Mouse (Mus musculus): ENCODE data around the gene Dennd4a. TPM values are rescaled to one million over a fixed set of nuclear protein-coding genes. Genes with fewer than 3 reads are reported as not detected.

Gene Dennd4a
- total and polyA plus RNA-seq, 3 experiments = 22.6 to 41.1 (median 37.1) TPM

- H3K27me3 ChIP-seq (replicated peaks) = no peaks in the 10 kb centered on the region
- dilution Hi-C loops (cut with MboI; ENCODE audit: extremely low pct_ligation_motif_present, extremely low pct_unique_long_range_greater_than_20kb, low sequenced_read_pairs) = no loop called here
- H3K79me2 ChIP-seq (replicated peaks; ENCODE audit: control insufficient read depth, extremely low read depth, insufficient read depth, poor library complexity, severe bottlenecking) = no peaks in the 10 kb centered on the region
- H3K9me3 ChIP-seq (replicated peaks; ENCODE audit: low read length) = peaks cover 2% of the 10 kb centered on the region
- H3K4me2 ChIP-seq (ENCODE audit: insufficient read depth, low read depth, poor library complexity, severe bottlenecking) = no peak overlapping the region
- peaks cover 0 to 16% of the 10 kb centered on the region in 2 experiments; a peak in 1 of 4 replicates for H3K4me1 ChIP-seq (ENCODE audit: control insufficient read depth in 1 of 2, insufficient read depth in 2 of 2)
- H3K4me3 ChIP-seq (replicated peaks in 1 of 3; ENCODE audit: low read depth in 2 of 3, low read length in 2 of 3, poor library complexity in 1 of 3) = no peak overlapping the region
- in situ Hi-C loops (cut with MboI; ENCODE audit: low pct_ligation_motif_present, low pct_unique_long_range_greater_than_20kb, low sequenced_read_pairs) = no loop called here
- no peak overlapping the region for H3K27ac ChIP-seq (ENCODE audit: insufficient read depth, low read depth)
- no peak for TF ChIP-seq POLR2AphosphoS2 (IDR thresholded peaks at IDR 0.05; ENCODE audit: low read depth, low read length)
- no peak for TF ChIP-seq MXI1 (IDR thresholded peaks at IDR 0.05; ENCODE audit: low read depth, low read length)
- no peak for TF ChIP-seq RAD21 (IDR thresholded peaks at IDR 0.05; ENCODE audit: low read depth, low read length)
- no peak for TF ChIP-seq ZKSCAN1 (IDR thresholded peaks at IDR 0.05; ENCODE audit: borderline replicate concordance, low read depth, low read length)
- TF ChIP-seq POLR2A (IDR thresholded peaks at IDR 0.05; ENCODE audit: low read depth, low read length) = no peak
- TF ChIP-seq BHLHE40 (IDR thresholded peaks at IDR 0.05; ENCODE audit: low read depth, low read length) = no peak
- TF ChIP-seq IRF4 (IDR thresholded peaks at IDR 0.05; ENCODE audit: low read depth, low read length) = no peak
- TF ChIP-seq KAT2A (IDR thresholded peaks at IDR 0.05; ENCODE audit: insufficient replicate concordance, low read length) = no peak
- no peak for TF ChIP-seq CHD2 (IDR thresholded peaks at IDR 0.05; ENCODE audit: low read length)
- no peak for TF ChIP-seq MAX (IDR thresholded peaks at IDR 0.05; ENCODE audit: low read length)
- TF ChIP-seq MEF2A (IDR thresholded peaks at IDR 0.05; ENCODE audit: borderline replicate concordance, low read depth, low read length) = no peak
- TF ChIP-seq TCF12 (IDR thresholded peaks at IDR 0.05; ENCODE audit: low read depth, low read length) = no peak
- no peak for TF ChIP-seq SIN3A (IDR thresholded peaks at IDR 0.05; ENCODE audit: low read length)
- no peak for TF ChIP-seq SMC3 (IDR thresholded peaks at IDR 0.05; ENCODE audit: low read depth, low read length)
- no peak for DNase-seq (ENCODE audit: extremely low read depth)
- H3K9ac ChIP-seq (ENCODE audit: insufficient read depth, low read depth) = no peak overlapping the region
- peaks cover 68 to 85% of the 10 kb centered on the region in 2 experiments for H3K36me3 ChIP-seq (replicated peaks in 1 of 2; ENCODE audit: control insufficient read depth in 1 of 2, insufficient read depth in 1 of 2, low read length in 1 of 2)
Observed at GRCm38 (mm10) chr9:64913406-64913805, 102.3 kb downstream of the Dennd4a start.

DNA sequence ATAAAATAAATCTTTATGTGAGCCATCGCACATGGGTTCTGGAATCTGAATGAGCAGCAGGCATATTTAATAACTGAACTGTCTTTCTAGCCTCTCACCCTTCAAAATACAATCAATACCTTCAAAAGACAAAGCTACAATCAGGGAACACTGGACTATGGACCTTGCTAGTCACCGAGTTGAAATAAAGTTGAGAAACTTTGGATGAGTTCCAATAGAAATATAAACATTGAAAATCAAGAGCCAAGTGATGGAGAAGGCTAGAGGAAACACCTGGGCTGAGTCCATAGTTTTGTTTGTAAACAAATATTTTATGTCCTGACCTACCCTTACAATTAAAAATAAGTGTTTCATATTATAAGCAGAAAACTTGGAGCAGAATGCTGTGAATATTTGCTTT, 102.8 kb downstream of the Dennd4a start:
- Histone ChIP-seq H3K4me3 (replicated peaks in 1 of 3; ENCODE audit: low read depth in 2 of 3, low read length in 2 of 3, poor library complexity in 1 of 3) (no peak overlapping the region), H3K36me3 (replicated peaks in 1 of 2; ENCODE audit: control insufficient read depth in 1 of 2, insufficient read depth in 1 of 2, low read length in 1 of 2) (peaks cover 68 to 87% of the 10 kb centered on the region in 2 experiments), H3K4me1 (ENCODE audit: control insufficient read depth in 1 of 2, insufficient read depth in 2 of 2) (peaks cover 0 to 16% of the 10 kb centered on the region in 2 experiments; a peak in 1 of 4 replicates), H3K27me3 (replicated peaks) (no peaks in the 10 kb centered on the region), H3K4me2 (ENCODE audit: insufficient read depth, low read depth, poor library complexity, severe bottlenecking) (no peak overlapping the region), H3K9ac (ENCODE audit: insufficient read depth, low read depth) (no peak overlapping the region), H3K79me2 (replicated peaks; ENCODE audit: control insufficient read depth, extremely low read depth, insufficient read depth, poor library complexity, severe bottlenecking) (no peaks in the 10 kb centered on the region), H3K9me3 (replicated peaks; ENCODE audit: low read length) (peaks cover 2% of the 10 kb centered on the region), H3K27ac (ENCODE audit: insufficient read depth, low read depth) (no peak overlapping the region)
- dilution Hi-C loops (cut with MboI; ENCODE audit: extremely low pct_ligation_motif_present, extremely low pct_unique_long_range_greater_than_20kb, low sequenced_read_pairs) (no loop called here), in situ Hi-C loops (cut with MboI; ENCODE audit: low pct_ligation_motif_present, low pct_unique_long_range_greater_than_20kb, low sequenced_read_pairs) (no loop called here)
- no peak for DNase-seq (ENCODE audit: extremely low read depth)
- TF ChIP-seq PAX5 (IDR thresholded peaks at IDR 0.05; ENCODE audit: low read length) = no peak
- no peak for TF ChIP-seq SMC3 (IDR thresholded peaks at IDR 0.05; ENCODE audit: low read depth, low read length)
- no peak for TF ChIP-seq CHD1 (IDR thresholded peaks at IDR 0.05; ENCODE audit: low read depth, low read length)
- no peak for TF ChIP-seq POLR2AphosphoS2 (IDR thresholded peaks at IDR 0.05; ENCODE audit: low read depth, low read length)
- TF ChIP-seq MAZ (IDR thresholded peaks at IDR 0.05; ENCODE audit: low read depth, low read length) = no peak
- no peak for TF ChIP-seq NELFE (IDR thresholded peaks at IDR 0.05; ENCODE audit: low read depth, low read length)
- TF ChIP-seq JUN (IDR thresholded peaks at IDR 0.05; ENCODE audit: insufficient read depth, low read depth, low read length) = no peak
- TF ChIP-seq ETS1 (conservative IDR thresholded peaks at IDR 0.05; ENCODE audit: low read depth, low read length) = no peak
- no peak for TF ChIP-seq USF1 (IDR thresholded peaks at IDR 0.05; ENCODE audit: low read depth, low read length)
- no peak for TF ChIP-seq HCFC1 (IDR thresholded peaks at IDR 0.05; ENCODE audit: low read depth, low read length)
- TF ChIP-seq CHD2 (IDR thresholded peaks at IDR 0.05; ENCODE audit: low read length) = no peak
- no peak for TF ChIP-seq MAX (IDR thresholded peaks at IDR 0.05; ENCODE audit: low read length)
- TF ChIP-seq KAT2A (IDR thresholded peaks at IDR 0.05; ENCODE audit: insufficient replicate concordance, low read length) = no peak
- TF ChIP-seq MXI1 (IDR thresholded peaks at IDR 0.05; ENCODE audit: low read depth, low read length) = no peak

All from CH12.LX (cell line).